9 mouse cellular contexts compared by ENCODE assay signal in the genomic region with DNA sequence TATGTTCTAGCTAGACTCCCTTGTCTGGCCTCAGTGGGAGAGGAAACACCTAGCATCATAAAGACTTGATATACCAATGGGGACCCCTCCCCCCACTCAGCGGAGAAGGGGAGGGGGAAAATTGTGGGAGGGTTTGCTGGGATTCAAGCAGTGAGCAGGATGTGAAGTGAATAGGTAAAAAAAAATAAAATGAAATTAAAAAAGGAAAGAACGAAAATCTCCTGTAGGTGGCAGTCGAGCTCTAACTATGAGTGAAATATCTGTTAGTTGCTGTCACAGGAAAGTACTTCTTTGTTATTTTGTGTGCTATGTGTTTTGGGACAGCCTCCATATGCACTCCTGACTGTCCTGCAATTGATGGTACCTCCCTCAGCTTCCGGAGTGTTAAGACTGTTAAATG.
A peak's percentile ranks its signal among the peaks of the same experiment; 100 is the strongest.
DNase-seq lines count a peak whose midpoint lies in the region; ATAC-seq and TF ChIP-seq lines count a peak whose summit lies in the region.
"Had no signal": no experiment of that assay in that cellular context is flagged by ENCODE, and none has a peak within 500 bp of the region (broad histone marks: within the 10 kb centered on the region; RNA-seq: fewer than 3 reads in every experiment).

No protein-coding gene starts in this region.

- no peaks in the 10 kb centered on the region for H3K4me1 ChIP-seq in intestine, embryonic 14.5 days (replicated peaks; ENCODE audit: control insufficient read depth, insufficient read depth, low read length)
- H3K4me1 ChIP-seq in intestine, embryonic 15.5 days (replicated peaks) = no peaks in the 10 kb centered on the region
- no peaks in the 10 kb centered on the region for H3K4me1 ChIP-seq in thymus, adult 2 months (replicated peaks; ENCODE audit: control insufficient read depth, insufficient read depth, low read length)
- H3K4me1 ChIP-seq: heart, embryonic 15.5 days had no signal

- H3K4me3 ChIP-seq in intestine, embryonic 14.5 days (ENCODE audit: low read depth, low read length) = no peak overlapping the region
- no peak overlapping the region for H3K4me3 ChIP-seq in intestine, embryonic 15.5 days (replicated peaks)
- H3K4me3 ChIP-seq in thymus, adult 2 months (ENCODE audit: control insufficient read depth, insufficient read depth, low read length) = no peak overlapping the region
- H3K4me3 ChIP-seq: heart, embryonic 15.5 days had no signal

- H3K9ac ChIP-seq in intestine, embryonic 14.5 days (ENCODE audit: low read length) = no peak overlapping the region
- no peak overlapping the region for H3K9ac ChIP-seq in intestine, embryonic 15.5 days
- H3K9ac ChIP-seq: heart, embryonic 15.5 days had no signal

- intact Hi-C loops in left cerebral cortex, postnatal 14 days (cut with DNase I) = loop anchor here (5.0 kb wide), 1 partner anchor 1685 kb away; no protein-coding TSS in a partner anchor

- H3K9me3 ChIP-seq in intestine, embryonic 14.5 days (ENCODE audit: control insufficient read depth, low read length) = no peaks in the 10 kb centered on the region
- no peaks in the 10 kb centered on the region for H3K9me3 ChIP-seq in intestine, embryonic 15.5 days
- H3K9me3 ChIP-seq: heart, embryonic 15.5 days had no signal

- peak; percentile 55 for DNase-seq in intestine, embryonic 14.5 days (ENCODE audit: low spot score)
- DNase-seq in ES-CJ7 (ENCODE audit: low read depth, low spot score) = peak; percentile 38
- DNase-seq in embryo, embryonic 9.5 days (ENCODE audit: extremely low spot score) = peak; percentile 34
- DNase-seq in left cerebral cortex, postnatal 14 days (ENCODE audit: low spot score in 2 of 2) = peak; percentile 32 to 49
- DNase-seq in thymus, postnatal 10 days (ENCODE audit: low spot score in 2 of 2) = no peak
- no peak for DNase-seq in thymus, adult 2 months

- no peak overlapping the region for H3K27ac ChIP-seq in intestine, embryonic 14.5 days (ENCODE audit: low read depth)
- no peak overlapping the region for H3K27ac ChIP-seq in intestine, embryonic 15.5 days
- H3K27ac ChIP-seq in thymus, adult 2 months (ENCODE audit: control insufficient read depth, insufficient read depth, low read length) = no peak overlapping the region
- H3K27ac ChIP-seq: heart, embryonic 15.5 days had no signal

- H3K4me2 ChIP-seq in intestine, embryonic 14.5 days (ENCODE audit: low read length) = no peak overlapping the region
- H3K4me2 ChIP-seq in intestine, embryonic 15.5 days (replicated peaks) = no peak overlapping the region
- H3K4me2 ChIP-seq: heart, embryonic 15.5 days had no signal

- H3K27me3 ChIP-seq in intestine, embryonic 14.5 days (replicated peaks; ENCODE audit: control insufficient read depth, insufficient read depth, low read length) = no peaks in the 10 kb centered on the region
- no peaks in the 10 kb centered on the region for H3K27me3 ChIP-seq in intestine, embryonic 15.5 days (replicated peaks)
- H3K27me3 ChIP-seq in thymus, adult 2 months (ENCODE audit: control insufficient read depth, insufficient read depth, low read length) = no peaks in the 10 kb centered on the region
- H3K27me3 ChIP-seq: heart, embryonic 15.5 days had no signal

- no peak for TF ChIP-seq POLR2A in thymus, adult 2 months (IDR thresholded peaks at IDR 0.05; ENCODE audit: control insufficient read depth, extremely low read depth, insufficient read depth, low read length, poor library complexity)

- H3K36me3 ChIP-seq in intestine, embryonic 14.5 days (ENCODE audit: control insufficient read depth, insufficient read depth, low read length) = no peaks in the 10 kb centered on the region
- no peaks in the 10 kb centered on the region for H3K36me3 ChIP-seq in intestine, embryonic 15.5 days
- H3K36me3 ChIP-seq in thymus, adult 2 months (ENCODE audit: control insufficient read depth, insufficient read depth, low read length) = no peaks in the 10 kb centered on the region
- H3K36me3 ChIP-seq: heart, embryonic 15.5 days had no signal

- no peak for TF ChIP-seq CTCF in thymus, adult 2 months (IDR thresholded peaks at IDR 0.05; ENCODE audit: borderline replicate concordance, control insufficient read depth, extremely low read depth, insufficient read depth, low read length, poor library complexity)

- no peak for ATAC-seq in intestine, embryonic 14.5 days (replicated peaks; ENCODE audit: low FRiP score, low TSS enrichment, low read depth)
- no peak for ATAC-seq in intestine, embryonic 15.5 days
- no peak for ATAC-seq in megakaryocyte, adult 5-6 weeks (ENCODE audit: poor library complexity, severe bottlenecking)

- 16% methylated on average over 4 of the region's 4 CpGs for WGBS in intestine, embryonic 14.5 days
- 16% methylated on average over 4 of the region's 4 CpGs for WGBS in intestine, embryonic 15.5 days
- WGBS in thymus, adult 2 months = 17% methylated on average over 4 of the region's 4 CpGs

Comparison
In these comparisons a context has a peak if more than half of its experiments do, and no peak if none do; other contexts are left out.
1. DNase-seq: peak in intestine, embryonic 14.5 days (single experiment), ES-CJ7 (single experiment), embryo, embryonic 9.5 days (single experiment) and left cerebral cortex, postnatal 14 days (2 of 2); none in thymus, postnatal 10 days (0 of 2) and thymus, adult 2 months (single experiment).